Mouse (Mus musculus): ENCODE measurements around the gene Coq3. TPM values are rescaled to one million over a fixed set of nuclear protein-coding genes. Genes with fewer than 3 reads are reported as not detected.
A peak's percentile ranks its signal among the peaks of the same experiment; 100 is the strongest.

The Coq3 gene
- polyA plus RNA-seq, 1 experiment from 2014 or later, result 15.6 TPM

DNA sequence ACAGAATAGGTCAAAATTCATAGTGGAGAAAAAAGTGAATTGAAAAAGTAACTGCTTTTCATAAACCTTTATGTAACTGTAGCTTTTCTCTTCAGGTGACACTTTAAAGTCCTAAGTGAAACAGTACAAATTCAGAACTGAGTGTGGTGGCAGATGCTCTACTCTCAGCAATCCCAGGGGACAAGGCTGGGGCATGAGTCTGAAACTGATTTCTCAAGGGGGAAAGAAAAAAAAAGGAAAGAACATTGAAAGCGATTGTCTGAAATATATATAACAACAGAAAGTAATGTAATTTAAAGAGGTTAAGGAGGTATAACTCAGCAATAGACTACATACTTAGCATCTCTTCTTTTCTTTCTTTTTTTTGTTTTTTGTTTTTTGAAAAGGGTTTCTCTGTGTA, 14.2 kb upstream of the Coq3 start:
- H3K36me3 ChIP-seq (ENCODE audit: control insufficient read depth, insufficient read depth, low read length), result peaks cover 26% of the 10 kb centered on the region
- 96% methylated on average over 1 of the region's 1 CpGs for WGBS

DNA sequence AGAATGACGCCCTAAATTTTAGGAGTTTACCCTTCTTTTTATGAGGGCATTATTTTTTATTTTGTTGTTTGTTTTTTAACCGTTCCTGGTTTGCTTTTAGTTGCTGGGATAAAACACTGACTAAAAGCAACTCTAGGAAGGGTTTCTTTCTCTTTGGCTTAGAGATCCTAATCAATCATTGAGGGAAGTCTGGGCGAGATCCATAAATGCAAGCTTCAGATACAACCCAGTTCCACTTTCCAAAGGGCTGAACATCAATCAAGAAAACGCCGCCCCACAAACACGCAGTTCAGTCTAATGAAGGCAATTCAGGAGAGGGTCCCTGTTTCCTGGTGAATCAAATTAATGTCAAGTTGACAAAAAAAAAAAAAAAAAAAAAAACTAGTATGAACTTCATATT, 697 bp upstream of the Coq3 start:
- Histone ChIP-seq H3K36me3 (ENCODE audit: control insufficient read depth, insufficient read depth, low read length) (peaks cover 1% of the 10 kb centered on the region; the same call in 1 of the 2 replicates), H3K4me3 (ENCODE audit: low read depth, low read length) (peak overlapping the region; percentile 82), H3K9ac (ENCODE audit: low read length) (peak overlapping the region; percentile 76; the same call in 1 of the 2 replicates), H3K27ac (replicated peaks) (no peak overlapping the region), H3K27me3 (ENCODE audit: control insufficient read depth, insufficient read depth, low read length) (no peaks in the 10 kb centered on the region), H3K9me3 (ENCODE audit: control insufficient read depth, low read length) (no peaks in the 10 kb centered on the region), H3K4me1 (replicated peaks; ENCODE audit: control insufficient read depth, insufficient read depth) (no peaks in the 10 kb centered on the region), H3K4me2 (replicated peaks; ENCODE audit: low read depth) (peak overlapping the region; percentile 69)
- no peak for ATAC-seq (ENCODE audit: low FRiP score, low TSS enrichment)
- WGBS, result 11% methylated on average over 6 of the region's 6 CpGs
- TF ChIP-seq CTCF (IDR thresholded peaks at IDR 0.05; ENCODE audit: low read depth) (no peak), EP300 (optimal IDR thresholded peaks at IDR 0.05) (no peak)
- DNase-seq (ENCODE audit: low spot score), result no peak

More for the DNA sequence above, 14.2 kb upstream of the Coq3 start:
- H3K4me1 ChIP-seq (replicated peaks; ENCODE audit: control insufficient read depth, insufficient read depth), result no peaks in the 10 kb centered on the region
- DNase-seq (ENCODE audit: low spot score) (no peak), ATAC-seq (ENCODE audit: low FRiP score, low TSS enrichment) (no peak)
- H3K27me3 ChIP-seq (ENCODE audit: control insufficient read depth, insufficient read depth, low read length), result no peaks in the 10 kb centered on the region
- no peak overlapping the region for H3K4me3 ChIP-seq (ENCODE audit: low read depth, low read length)
- no peak overlapping the region for H3K27ac ChIP-seq (replicated peaks)
- H3K9me3 ChIP-seq (ENCODE audit: control insufficient read depth, low read length), result no peaks in the 10 kb centered on the region
- TF ChIP-seq EP300 (optimal IDR thresholded peaks at IDR 0.05) (no peak), CTCF (IDR thresholded peaks at IDR 0.05; ENCODE audit: low read depth) (no peak)
- no peak overlapping the region for H3K4me2 ChIP-seq (replicated peaks; ENCODE audit: low read depth)
- no peak overlapping the region for H3K9ac ChIP-seq (ENCODE audit: low read length)

DNA sequence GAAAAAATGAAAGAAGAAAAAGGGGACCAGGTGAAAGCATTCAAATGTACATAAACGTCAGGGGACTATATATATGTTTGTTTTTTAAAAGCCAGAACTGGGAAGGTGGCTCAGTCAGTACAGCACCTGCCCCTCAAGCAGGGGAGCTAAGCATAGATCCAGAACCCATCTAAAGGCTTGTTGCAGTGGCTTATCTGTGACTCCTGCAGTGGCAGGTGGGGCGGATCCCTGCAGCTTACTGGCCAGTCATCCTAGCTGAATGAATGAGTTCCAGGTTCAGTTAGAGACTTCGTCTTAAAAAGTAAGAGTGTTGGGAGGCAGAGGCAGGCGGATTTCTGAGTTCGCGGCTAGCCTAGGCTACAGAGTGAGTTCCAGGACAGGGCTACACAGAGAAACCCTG, 3.3 kb downstream of the Coq3 start:
- DNase-seq (ENCODE audit: low spot score) (no peak), ATAC-seq (ENCODE audit: low FRiP score, low TSS enrichment) (no peak)
- WGBS, result 95% methylated on average over 6 of the region's 6 CpGs
- Histone ChIP-seq H3K36me3 (ENCODE audit: control insufficient read depth, insufficient read depth, low read length) (no peaks in the 10 kb centered on the region), H3K9ac (ENCODE audit: low read length) (no peak overlapping the region), H3K4me3 (ENCODE audit: low read depth, low read length) (no peak overlapping the region), H3K9me3 (ENCODE audit: control insufficient read depth, low read length) (no peaks in the 10 kb centered on the region), H3K4me2 (replicated peaks; ENCODE audit: low read depth) (no peak overlapping the region), H3K27me3 (ENCODE audit: control insufficient read depth, insufficient read depth, low read length) (no peaks in the 10 kb centered on the region), H3K27ac (replicated peaks) (no peak overlapping the region), H3K4me1 (replicated peaks; ENCODE audit: control insufficient read depth, insufficient read depth) (no peaks in the 10 kb centered on the region)
- TF ChIP-seq CTCF (IDR thresholded peaks at IDR 0.05; ENCODE audit: low read depth) (no peak), EP300 (optimal IDR thresholded peaks at IDR 0.05) (no peak)

DNA sequence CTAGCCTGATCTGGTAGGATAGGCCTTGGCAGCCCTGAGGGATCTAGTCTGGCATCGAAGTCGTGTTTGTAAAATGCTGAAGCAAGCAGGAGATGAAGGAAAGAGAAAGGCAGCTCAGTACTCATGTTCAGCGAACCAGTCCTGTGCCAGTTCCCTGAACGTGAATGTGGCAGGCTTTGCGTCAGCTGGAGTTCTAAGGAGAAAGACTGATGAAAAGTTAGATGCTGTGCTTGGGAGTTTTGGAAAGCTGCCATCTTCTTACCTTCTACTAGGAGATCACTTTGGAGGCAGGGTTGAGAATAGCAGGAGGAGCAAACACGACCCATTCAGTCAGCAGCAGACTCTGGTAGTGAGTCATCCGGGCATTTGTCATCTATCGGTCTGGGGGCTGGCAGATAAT, 6.4 kb downstream of the Coq3 start:
- no peak for DNase-seq (ENCODE audit: low spot score)
- TF ChIP-seq EP300 (optimal IDR thresholded peaks at IDR 0.05) (no peak), CTCF (IDR thresholded peaks at IDR 0.05; ENCODE audit: low read depth) (no peak)
- H3K4me1 ChIP-seq (replicated peaks; ENCODE audit: control insufficient read depth, insufficient read depth), result no peaks in the 10 kb centered on the region
- H3K4me3 ChIP-seq (ENCODE audit: low read depth, low read length), result no peak overlapping the region
- no peak overlapping the region for H3K4me2 ChIP-seq (replicated peaks; ENCODE audit: low read depth)
- H3K9ac ChIP-seq (ENCODE audit: low read length), result no peak overlapping the region
- no peaks in the 10 kb centered on the region for H3K27me3 ChIP-seq (ENCODE audit: control insufficient read depth, insufficient read depth, low read length)
- H3K36me3 ChIP-seq (ENCODE audit: control insufficient read depth, insufficient read depth, low read length), result no peaks in the 10 kb centered on the region
- no peak overlapping the region for H3K27ac ChIP-seq (replicated peaks)
- 49% methylated on average over 8 of the region's 8 CpGs for WGBS
- no peaks in the 10 kb centered on the region for H3K9me3 ChIP-seq (ENCODE audit: control insufficient read depth, low read length)
- ATAC-seq (ENCODE audit: low FRiP score, low TSS enrichment), result no peak

DNA sequence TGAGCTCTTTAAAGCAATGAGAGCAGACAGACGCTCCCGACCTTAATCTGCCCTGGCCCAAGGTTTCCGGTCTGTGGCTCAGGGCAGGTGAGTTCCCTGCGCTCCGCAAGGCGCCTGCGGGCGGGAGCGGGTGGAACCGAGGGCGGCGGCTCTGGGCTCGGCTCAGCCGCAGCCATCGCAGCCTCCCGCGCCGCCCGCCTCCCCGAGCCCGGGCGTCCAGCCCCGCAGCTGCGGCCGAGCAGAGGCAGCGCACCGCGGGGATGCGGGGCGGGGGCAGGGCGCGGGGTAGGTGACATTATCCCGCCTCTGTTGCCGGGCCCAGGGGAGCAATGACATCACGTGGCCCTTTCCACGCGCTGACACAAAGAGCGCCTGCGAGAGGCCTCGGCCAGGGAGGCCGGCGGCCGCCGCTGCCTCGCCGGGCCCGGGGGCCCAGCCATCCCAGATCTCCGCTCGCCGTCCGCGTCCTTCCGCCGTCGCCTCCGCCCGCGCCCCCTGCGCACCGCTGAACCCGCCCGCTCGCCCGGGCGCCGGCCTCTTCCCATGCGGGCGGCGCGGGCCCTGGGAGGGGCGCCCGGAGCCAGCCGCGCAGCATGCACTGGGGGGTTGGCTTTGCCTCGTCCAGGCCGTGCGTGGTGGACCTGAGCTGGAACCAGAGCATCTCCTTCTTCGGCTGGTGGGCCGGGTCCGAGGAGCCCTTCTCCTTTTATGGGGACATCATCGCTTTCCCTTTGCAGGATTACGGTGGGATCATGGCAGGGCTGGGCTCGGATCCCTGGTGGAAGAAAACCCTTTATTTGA, 51.7 kb downstream of the Coq3 start, which contains the start of gene Faxc:
TSS of gene Faxc (plus strand) at position 359 of the 801 bp plus-strand sequence.
- Histone ChIP-seq H3K27ac (replicated peaks) (peak within 1 kb of the TSS; percentile 86), H3K36me3 (ENCODE audit: control insufficient read depth, insufficient read depth, low read length) (no peaks in the 10 kb centered on the region), H3K9ac (ENCODE audit: low read length) (peak within 1 kb of the TSS; percentile 87), H3K27me3 (ENCODE audit: control insufficient read depth, insufficient read depth, low read length) (no peaks in the 10 kb centered on the region), H3K4me3 (ENCODE audit: low read depth, low read length) (peak within 1 kb of the TSS; percentile 73), H3K4me1 (replicated peaks; ENCODE audit: control insufficient read depth, insufficient read depth) (no peaks in the 10 kb centered on the region), H3K9me3 (ENCODE audit: control insufficient read depth, low read length) (no peaks in the 10 kb centered on the region), H3K4me2 (replicated peaks; ENCODE audit: low read depth) (peak within 1 kb of the TSS; percentile 98)
- WGBS, result under 1% methylated on average over 70 of the region's 83 CpGs
- DNase-seq (ENCODE audit: low spot score), result peak; percentile 57
- no peak for TF ChIP-seq CTCF (IDR thresholded peaks at IDR 0.05; ENCODE audit: low read depth)
- no peak for TF ChIP-seq EP300 (optimal IDR thresholded peaks at IDR 0.05)
- ATAC-seq (ENCODE audit: low FRiP score, low TSS enrichment), result peak; percentile 83

Measured in stomach, postnatal 0 days (tissue).